Mouse (Mus musculus): ENCODE data around the gene Hcar1. TPM values are rescaled to one million over a fixed set of nuclear protein-coding genes. Genes with fewer than 3 reads are reported as not detected.

The Hcar1 gene
- 4.9 and 6.0 TPM in 2 replicates for polyA plus RNA-seq (2015; fragmentation: Nextera tagmentation; extraction: Ambion mirVana)

DNA sequence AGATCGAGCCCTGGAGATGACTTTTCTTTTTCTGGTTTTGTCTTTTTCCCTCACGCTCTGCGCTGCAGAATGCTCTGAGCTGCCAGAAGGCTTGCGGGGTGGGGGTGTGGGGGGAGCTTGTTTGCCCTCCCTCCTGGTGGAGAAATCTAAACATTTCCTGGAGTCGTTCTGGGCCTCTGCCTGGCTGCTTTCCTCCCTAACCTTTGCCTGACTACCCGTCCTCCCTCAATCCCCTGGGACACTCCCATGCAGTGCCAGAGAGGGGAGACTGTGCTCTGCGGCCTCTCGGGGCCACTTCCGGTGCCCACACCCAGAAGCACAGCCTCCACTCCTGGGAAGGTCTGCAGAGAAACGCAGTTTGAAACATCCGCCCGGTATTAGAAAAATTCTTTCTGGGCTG is at the start of gene Hcar1:
Gene Hcar1, minus strand, starts transcription at position 93 of the 400 bp plus-strand sequence.
- H3K4me1 ChIP-seq (replicated peaks; ENCODE audit: control insufficient read depth, insufficient read depth) = peaks cover 9% of the 10 kb centered on the region; the same call in 1 of the 2 replicates
- peak within 1 kb of the TSS; percentile 34 for H3K4me3 ChIP-seq (ENCODE audit: low read depth, low read length)
- peak; percentile 64 for DNase-seq (ENCODE audit: low spot score)
- H3K36me3 ChIP-seq (ENCODE audit: control insufficient read depth, insufficient read depth, low read length) = no peaks in the 10 kb centered on the region
- H3K27ac ChIP-seq (replicated peaks) = peak within 1 kb of the TSS; percentile 78
- peak within 1 kb of the TSS; percentile 55 for H3K9ac ChIP-seq (ENCODE audit: low read length)
- 14% methylated on average over 12 of the region's 12 CpGs for WGBS
- H3K4me2 ChIP-seq (replicated peaks; ENCODE audit: low read depth) = peak within 1 kb of the TSS; percentile 61
- ATAC-seq (ENCODE audit: low FRiP score, low TSS enrichment) = peak; percentile 74
- no peaks in the 10 kb centered on the region for H3K9me3 ChIP-seq (ENCODE audit: control insufficient read depth, low read length)
- TF ChIP-seq CTCF (IDR thresholded peaks at IDR 0.05; ENCODE audit: low read depth) = peak; percentile 39
- TF ChIP-seq EP300 (optimal IDR thresholded peaks at IDR 0.05) = no peak
- no peaks in the 10 kb centered on the region for H3K27me3 ChIP-seq (ENCODE audit: control insufficient read depth, insufficient read depth, low read length)

DNA sequence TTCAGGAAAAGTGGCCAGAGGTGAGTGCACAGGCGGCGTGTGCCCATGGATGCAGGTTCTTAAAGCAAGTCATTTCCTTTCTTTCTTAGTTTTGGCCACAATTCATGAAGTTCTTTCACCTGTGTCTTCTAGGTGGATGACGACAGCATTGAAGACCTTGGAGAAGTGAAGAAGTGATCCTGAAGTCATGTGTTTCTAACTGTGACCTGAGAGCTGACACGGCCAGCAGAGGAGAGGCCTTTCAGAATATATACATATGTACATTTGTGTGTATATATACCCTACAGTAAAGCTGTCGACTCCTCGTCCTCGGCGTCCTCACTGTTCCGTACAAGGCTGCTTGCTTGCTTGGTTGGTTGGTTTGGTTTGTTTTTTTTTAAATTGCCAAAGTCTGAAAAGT is 47.3 kb upstream of the Hcar1 start, which contains the start of gene Gm43518:
Gene Gm43518, plus strand, starts transcription at position 301 of the 400 bp plus-strand sequence.
- H3K27me3 ChIP-seq (ENCODE audit: control insufficient read depth, insufficient read depth, low read length) = no peaks in the 10 kb centered on the region
- H3K9me3 ChIP-seq (ENCODE audit: control insufficient read depth, low read length) = no peaks in the 10 kb centered on the region
- no peak within 1 kb of the TSS for H3K4me2 ChIP-seq (replicated peaks; ENCODE audit: low read depth)
- H3K9ac ChIP-seq (ENCODE audit: low read length) = no peak within 1 kb of the TSS
- H3K4me3 ChIP-seq (ENCODE audit: low read depth, low read length) = no peak within 1 kb of the TSS
- ATAC-seq (ENCODE audit: low FRiP score, low TSS enrichment) (no peak), DNase-seq (ENCODE audit: low spot score) (no peak)
- H3K36me3 ChIP-seq (ENCODE audit: control insufficient read depth, insufficient read depth, low read length) = peaks cover 13% of the 10 kb centered on the region
- no peak for TF ChIP-seq CTCF (IDR thresholded peaks at IDR 0.05; ENCODE audit: low read depth)
- TF ChIP-seq EP300 (optimal IDR thresholded peaks at IDR 0.05) = no peak
- H3K4me1 ChIP-seq (replicated peaks; ENCODE audit: control insufficient read depth, insufficient read depth) = no peaks in the 10 kb centered on the region
- peak within 1 kb of the TSS; percentile 40 for H3K27ac ChIP-seq (replicated peaks)
- 93% methylated on average over 9 of the region's 9 CpGs for WGBS

DNA sequence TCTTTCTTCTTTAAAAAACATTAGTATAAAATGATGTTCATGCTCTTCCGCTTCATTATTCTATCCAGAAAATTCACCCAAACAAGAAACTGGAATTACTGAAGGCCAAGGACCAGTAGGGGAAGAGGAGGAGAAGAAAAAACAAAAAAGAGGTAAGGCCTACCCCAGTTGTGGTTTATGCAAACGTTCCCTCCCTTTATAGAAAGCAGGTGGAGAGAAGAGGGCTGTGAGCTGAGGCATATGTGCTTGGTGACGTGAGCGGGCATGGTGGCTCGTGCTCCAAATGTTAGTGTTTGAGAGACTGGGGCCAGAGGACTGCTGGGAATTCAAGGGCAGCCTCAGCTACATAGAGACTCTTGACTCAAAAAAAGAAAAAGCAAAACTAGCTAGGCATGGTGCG is 42.3 kb upstream of the Hcar1 start:
- WGBS = 85% methylated on average over 6 of the region's 6 CpGs
- H3K36me3 ChIP-seq (ENCODE audit: control insufficient read depth, insufficient read depth, low read length) = peaks cover 22% of the 10 kb centered on the region

DNA sequence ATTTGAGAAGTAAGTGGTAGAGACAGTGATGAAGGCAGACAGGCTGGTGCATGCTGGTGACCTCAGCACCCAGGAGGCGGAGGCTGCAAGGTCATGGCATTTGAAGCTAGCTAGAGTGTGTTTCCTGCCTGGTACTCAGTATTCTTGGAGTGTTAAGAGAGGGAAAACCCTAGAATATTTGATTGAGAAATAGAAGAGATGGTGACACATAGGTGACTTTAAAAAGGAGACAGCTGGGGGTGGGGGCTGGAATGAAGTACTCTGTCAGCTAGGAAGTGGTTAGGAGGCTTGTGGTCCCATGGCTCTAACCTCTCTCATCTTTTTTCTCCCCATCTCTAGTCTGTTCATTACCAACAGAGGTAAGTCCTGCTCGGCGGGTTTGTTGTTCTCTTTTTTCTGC is 35.0 kb upstream of the Hcar1 start:
- Histone ChIP-seq H3K27me3 (ENCODE audit: control insufficient read depth, insufficient read depth, low read length) (no peaks in the 10 kb centered on the region), H3K36me3 (ENCODE audit: control insufficient read depth, insufficient read depth, low read length) (peaks cover 12% of the 10 kb centered on the region), H3K9ac (ENCODE audit: low read length) (no peak overlapping the region), H3K9me3 (ENCODE audit: control insufficient read depth, low read length) (no peaks in the 10 kb centered on the region), H3K4me1 (replicated peaks; ENCODE audit: control insufficient read depth, insufficient read depth) (no peaks in the 10 kb centered on the region), H3K4me3 (ENCODE audit: low read depth, low read length) (no peak overlapping the region), H3K4me2 (replicated peaks; ENCODE audit: low read depth) (no peak overlapping the region), H3K27ac (replicated peaks) (no peak overlapping the region)
- no peak for ATAC-seq (ENCODE audit: low FRiP score, low TSS enrichment)
- DNase-seq (ENCODE audit: low spot score) = no peak
- WGBS = 85% methylated on average over 3 of the region's 3 CpGs
- no peak for TF ChIP-seq EP300 (optimal IDR thresholded peaks at IDR 0.05)
- TF ChIP-seq CTCF (IDR thresholded peaks at IDR 0.05; ENCODE audit: low read depth) = no peak

More for the DNA sequence above, 42.3 kb upstream of the Hcar1 start:
- no peak for ATAC-seq (ENCODE audit: low FRiP score, low TSS enrichment)
- no peak overlapping the region for H3K9ac ChIP-seq (ENCODE audit: low read length)
- H3K4me2 ChIP-seq (replicated peaks; ENCODE audit: low read depth) = no peak overlapping the region
- TF ChIP-seq EP300 (optimal IDR thresholded peaks at IDR 0.05) (no peak), CTCF (IDR thresholded peaks at IDR 0.05; ENCODE audit: low read depth) (no peak)
- no peak overlapping the region for H3K4me3 ChIP-seq (ENCODE audit: low read depth, low read length)
- DNase-seq (ENCODE audit: low spot score) = no peak
- H3K27me3 ChIP-seq (ENCODE audit: control insufficient read depth, insufficient read depth, low read length) = no peaks in the 10 kb centered on the region
- no peaks in the 10 kb centered on the region for H3K4me1 ChIP-seq (replicated peaks; ENCODE audit: control insufficient read depth, insufficient read depth)
- H3K27ac ChIP-seq (replicated peaks) = no peak overlapping the region
- H3K9me3 ChIP-seq (ENCODE audit: control insufficient read depth, low read length) = no peaks in the 10 kb centered on the region

DNA sequence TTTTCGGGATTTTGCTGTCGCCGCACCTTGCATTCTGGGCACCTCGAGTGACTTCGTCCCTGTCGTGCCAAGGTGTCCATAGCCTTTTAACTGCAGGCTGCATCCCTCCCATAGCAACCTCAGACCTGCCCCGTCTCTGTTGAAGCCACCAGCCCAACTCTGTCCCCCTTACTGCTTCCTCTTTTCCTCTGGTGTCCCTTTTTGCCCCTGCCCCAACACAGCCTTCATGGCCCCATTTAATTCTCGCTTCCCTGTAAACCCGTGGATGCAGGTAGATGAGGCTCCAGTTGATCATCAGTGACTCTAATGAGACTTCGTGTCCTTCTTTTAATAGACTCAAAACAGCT is 27.8 kb upstream of the Hcar1 start:
- H3K36me3 ChIP-seq (ENCODE audit: control insufficient read depth, insufficient read depth, low read length) = peaks cover 6% of the 10 kb centered on the region; the same call in 1 of the 2 replicates
- TF ChIP-seq EP300 (optimal IDR thresholded peaks at IDR 0.05) (no peak), CTCF (IDR thresholded peaks at IDR 0.05; ENCODE audit: low read depth) (no peak)
- no peaks in the 10 kb centered on the region for H3K9me3 ChIP-seq (ENCODE audit: control insufficient read depth, low read length)
- H3K27ac ChIP-seq (replicated peaks) = peak overlapping the region; percentile 92
- peak overlapping the region; percentile 99 for H3K9ac ChIP-seq (ENCODE audit: low read length)
- ATAC-seq (ENCODE audit: low FRiP score, low TSS enrichment) = 0 out of 2 replicates have a peak, but pooled peaks have one; percentile 6
- H3K4me2 ChIP-seq (replicated peaks; ENCODE audit: low read depth) = peak overlapping the region; percentile 88
- 3% methylated on average over 10 of the region's 10 CpGs for WGBS
- peaks cover 3% of the 10 kb centered on the region; the same call in 1 of the 2 replicates for H3K4me1 ChIP-seq (replicated peaks; ENCODE audit: control insufficient read depth, insufficient read depth)
- H3K27me3 ChIP-seq (ENCODE audit: control insufficient read depth, insufficient read depth, low read length) = no peaks in the 10 kb centered on the region
- H3K4me3 ChIP-seq (ENCODE audit: low read depth, low read length) = peak overlapping the region; percentile 92
- no peak for DNase-seq (ENCODE audit: low spot score)

DNA sequence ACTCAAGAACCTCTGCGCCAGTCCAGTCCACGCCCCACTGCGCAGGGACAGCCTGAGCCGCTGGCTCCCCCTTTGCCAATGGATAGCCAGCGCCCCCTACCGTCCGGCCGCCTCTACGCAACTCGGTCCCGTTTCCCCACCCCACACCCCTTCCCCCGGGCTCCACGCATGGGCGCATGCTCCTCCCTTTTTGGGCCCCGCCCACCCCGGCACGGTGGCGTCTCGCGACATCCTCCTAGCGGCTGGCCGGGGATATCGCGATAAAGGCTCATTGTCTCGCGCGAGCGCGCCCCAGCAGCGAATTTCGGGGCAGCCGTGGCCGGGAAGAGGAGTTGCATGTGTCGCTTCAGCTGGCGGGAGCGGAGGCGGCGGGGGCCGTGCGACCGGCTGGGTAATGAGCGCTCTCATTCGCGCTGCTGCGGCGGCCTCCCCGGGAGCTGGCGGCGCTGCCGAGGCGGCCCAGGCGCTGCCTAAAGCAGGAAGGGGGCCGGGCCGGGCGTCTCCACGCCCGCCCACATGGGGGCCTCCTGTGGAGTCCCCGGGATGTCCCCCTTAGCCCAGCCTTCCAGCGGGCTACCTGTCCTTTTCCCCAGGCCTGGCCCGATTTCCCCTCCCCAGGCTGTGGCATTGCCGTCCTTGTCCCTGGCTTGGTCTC is 27.3 kb upstream of the Hcar1 start, which contains the start of gene Denr:
Gene Denr, plus strand, starts transcription at position 200 of the 655 bp plus-strand sequence.
- TF ChIP-seq CTCF (IDR thresholded peaks at IDR 0.05; ENCODE audit: low read depth) (peak; percentile 98), EP300 (optimal IDR thresholded peaks at IDR 0.05) (peak; percentile 100)
- H3K4me1 ChIP-seq (replicated peaks; ENCODE audit: control insufficient read depth, insufficient read depth) = peaks cover 3% of the 10 kb centered on the region; the same call in 1 of the 2 replicates
- peak within 1 kb of the TSS; percentile 92 for H3K27ac ChIP-seq (replicated peaks)
- peaks cover 6% of the 10 kb centered on the region; the same call in 1 of the 2 replicates for H3K36me3 ChIP-seq (ENCODE audit: control insufficient read depth, insufficient read depth, low read length)
- under 1% methylated on average over 56 of the region's 61 CpGs for WGBS
- peak within 1 kb of the TSS; percentile 92 for H3K4me3 ChIP-seq (ENCODE audit: low read depth, low read length)
- peak within 1 kb of the TSS; percentile 88 for H3K4me2 ChIP-seq (replicated peaks; ENCODE audit: low read depth)
- peak; percentile 96 for ATAC-seq (ENCODE audit: low FRiP score, low TSS enrichment)
- peak within 1 kb of the TSS; percentile 99 for H3K9ac ChIP-seq (ENCODE audit: low read length)
- DNase-seq (ENCODE audit: low spot score) = peak; percentile 100
- H3K27me3 ChIP-seq (ENCODE audit: control insufficient read depth, insufficient read depth, low read length) = no peaks in the 10 kb centered on the region
- H3K9me3 ChIP-seq (ENCODE audit: control insufficient read depth, low read length) = no peaks in the 10 kb centered on the region
